Mouse (Mus musculus) midbrain, embryonic 13.5 days (tissue): ENCODE measurements around the gene Atg7. TPM values are rescaled to one million over a fixed set of nuclear protein-coding genes. Genes with fewer than 3 reads are reported as not detected.

Source experiments
- ATAC-seq: fragments of 200-750 bp; cut with Nextera tagmentation; 2 replicates; pipeline ENCODE4 v1.8.0; 2017; ENCODE audit warnings: mild to moderate bottlenecking, moderate TSS enrichment, moderate library complexity
- H3K27ac ChIP-seq: fragments of 300-500 bp; sonication (generic); 2 replicates; pipeline ENCODE4 v1.5.1; 2015; ENCODE audit warnings: inconsistent platforms, mild to moderate bottlenecking, moderate library complexity
- H3K27me3 ChIP-seq: fragments of 300-500 bp; sonication (generic); 2 replicates; pipeline ENCODE4 v1.6.1; 2015; ENCODE audit warnings: mild to moderate bottlenecking, inconsistent platforms
- H3K36me3 ChIP-seq: fragments of 300-500 bp; sonication (generic); 2 replicates; pipeline ENCODE4 v1.6.1; 2015; ENCODE audit warnings: mild to moderate bottlenecking, inconsistent platforms
- H3K4me1 ChIP-seq: fragments of 300-500 bp; sonication (generic); replicated peaks from 2 replicates; pipeline ENCODE4 v1.6.1; 2015; ENCODE audit warnings: inconsistent platforms
- H3K4me2 ChIP-seq: fragments of 300-500 bp; sonication (generic); replicated peaks from 2 replicates; pipeline ENCODE4 v1.6.1; 2015; ENCODE audit warnings: moderate library complexity, mild to moderate bottlenecking, inconsistent platforms
- H3K4me3 ChIP-seq: fragments of 300-500 bp; sonication (generic); replicated peaks from 2 replicates; pipeline ENCODE4 v1.5.1; 2015; ENCODE audit warnings: mild to moderate bottlenecking, inconsistent platforms
- H3K9ac ChIP-seq: fragments of 300-500 bp; sonication (generic); replicated peaks from 2 replicates; pipeline ENCODE4 v1.6.1; 2015; ENCODE audit warnings: mild to moderate bottlenecking, inconsistent platforms
- H3K9me3 ChIP-seq: fragments of 300-500 bp; sonication (generic); 2 replicates; pipeline ENCODE4 v1.6.1; 2016; ENCODE audit warnings: mild to moderate bottlenecking, inconsistent platforms
- WGBS: fragments of 180-500 bp; shearing (Covaris S2); methylation state at CpG from one replicate; pipeline ENCODE4 v1.1.7; 2015; 5-methylcytosine and 5-hydroxymethylcytosine counted together
- polyA plus RNA-seq: library from polyadenylated mRNA; unstranded; fragments of >200 nt; fragmentation: Nextera tagmentation; extraction: Ambion mirVana; gene quantifications from 2 replicates; pipeline ENCODE4 v1.2.1, GENCODE M21; 2015

Atg7 gene
- polyA plus RNA-seq, 1 experiment from 2014 or later = 19.1 TPM

- no peak for ATAC-seq
- Histone ChIP-seq H3K4me1 (no peaks in the 10 kb centered on the region), H3K36me3 (no peaks in the 10 kb centered on the region), H3K27ac (no peak overlapping the region), H3K27me3 (no peaks in the 10 kb centered on the region), H3K4me2 (no peak overlapping the region), H3K9ac (no peak overlapping the region), H3K9me3 (no peaks in the 10 kb centered on the region), H3K4me3 (no peak overlapping the region)
- WGBS = 77% methylated on average over 4 of the region's 4 CpGs
These were observed 16.5 kb downstream of the Atg7 start for GRCm38 (mm10) chr6:114659278-114659991.

GRCm38 (mm10) chr6:114659992-114660800 lies 17.3 kb downstream of the Atg7 start:
- no peak overlapping the region for H3K9ac ChIP-seq
- H3K4me2 ChIP-seq = no peak overlapping the region
- WGBS = 69% methylated on average over 5 of the region's 5 CpGs
- no peaks in the 10 kb centered on the region for H3K9me3 ChIP-seq
- H3K36me3 ChIP-seq = no peaks in the 10 kb centered on the region
- H3K4me1 ChIP-seq = no peaks in the 10 kb centered on the region
- no peak overlapping the region for H3K27ac ChIP-seq
- no peak for ATAC-seq
- no peak overlapping the region for H3K4me3 ChIP-seq
- H3K27me3 ChIP-seq = no peaks in the 10 kb centered on the region

GRCm38 (mm10) chr6:114663707-114664106 lies 20.8 kb downstream of the Atg7 start:
- no peak for ATAC-seq
- no peak overlapping the region for H3K9ac ChIP-seq
- no peaks in the 10 kb centered on the region for H3K27me3 ChIP-seq
- WGBS = 94% methylated on average over 2 of the region's 2 CpGs
- H3K4me3 ChIP-seq = no peak overlapping the region
- no peak overlapping the region for H3K27ac ChIP-seq
- H3K4me2 ChIP-seq = no peak overlapping the region
- no peaks in the 10 kb centered on the region for H3K36me3 ChIP-seq
- no peaks in the 10 kb centered on the region for H3K9me3 ChIP-seq
- no peaks in the 10 kb centered on the region for H3K4me1 ChIP-seq

- ATAC-seq = no peak
- 82% methylated on average over 2 of the region's 2 CpGs for WGBS
- no peak overlapping the region for H3K4me2 ChIP-seq
- no peaks in the 10 kb centered on the region for H3K9me3 ChIP-seq
- no peaks in the 10 kb centered on the region for H3K27me3 ChIP-seq
- no peaks in the 10 kb centered on the region for H3K4me1 ChIP-seq
- H3K4me3 ChIP-seq = no peak overlapping the region
- H3K27ac ChIP-seq = no peak overlapping the region
- no peak overlapping the region for H3K9ac ChIP-seq
- no peaks in the 10 kb centered on the region for H3K36me3 ChIP-seq
These were observed 21.8 kb downstream of the Atg7 start for GRCm38 (mm10) chr6:114664716-114665115.

- no peak overlapping the region for H3K4me2 ChIP-seq
- H3K36me3 ChIP-seq = no peaks in the 10 kb centered on the region
- no peaks in the 10 kb centered on the region for H3K9me3 ChIP-seq
- no peaks in the 10 kb centered on the region for H3K27me3 ChIP-seq
- H3K9ac ChIP-seq = no peak overlapping the region
- no peaks in the 10 kb centered on the region for H3K4me1 ChIP-seq
- 95% methylated on average over 6 of the region's 6 CpGs for WGBS
- no peak overlapping the region for H3K4me3 ChIP-seq
- H3K27ac ChIP-seq = no peak overlapping the region
- ATAC-seq = no peak
These were observed 24.6 kb downstream of the Atg7 start for GRCm38 (mm10) chr6:114667518-114667917.

GRCm38 (mm10) chr6:114674771-114675170 lies 31.9 kb downstream of the Atg7 start:
- Histone ChIP-seq H3K9me3 (peaks cover 4% of the 10 kb centered on the region; the same call in 1 of the 2 replicates), H3K9ac (no peak overlapping the region), H3K27ac (no peak overlapping the region), H3K36me3 (peaks cover 25% of the 10 kb centered on the region), H3K27me3 (0 out of 2 replicates have a peak, but pooled peaks cover 6% of the 10 kb centered on the region), H3K4me1 (no peaks in the 10 kb centered on the region), H3K4me2 (no peak overlapping the region), H3K4me3 (no peak overlapping the region)
- ATAC-seq = no peak

- Histone ChIP-seq H3K27ac (no peak overlapping the region), H3K27me3 (peaks cover 13% of the 10 kb centered on the region; the same call in 1 of the 2 replicates), H3K9me3 (peaks cover 4% of the 10 kb centered on the region; the same call in 1 of the 2 replicates), H3K36me3 (peaks cover 37% of the 10 kb centered on the region), H3K4me1 (no peaks in the 10 kb centered on the region), H3K9ac (no peak overlapping the region), H3K4me3 (no peak overlapping the region), H3K4me2 (no peak overlapping the region)
- no peak for ATAC-seq
- WGBS = 74% methylated on average over 5 of the region's 5 CpGs
These were observed 33.2 kb downstream of the Atg7 start for GRCm38 (mm10) chr6:114676091-114676490.

- Histone ChIP-seq H3K4me2 (no peak overlapping the region), H3K36me3 (peaks cover 23% of the 10 kb centered on the region), H3K4me1 (peaks cover 11% of the 10 kb centered on the region), H3K27me3 (peaks cover 15% of the 10 kb centered on the region; the same call in 1 of the 2 replicates), H3K9ac (0 out of 2 replicates have a peak overlapping the region, but pooled peaks have one; percentile 17), H3K9me3 (no peaks in the 10 kb centered on the region), H3K4me3 (no peak overlapping the region), H3K27ac (no peak overlapping the region)
- ATAC-seq = no peak
- WGBS = 12% methylated on average over 9 of the region's 9 CpGs
These were observed 39.3 kb downstream of the Atg7 start for GRCm38 (mm10) chr6:114682092-114682711.

GRCm38 (mm10) chr6:114683741-114684140 lies 40.8 kb downstream of the Atg7 start:
- no peak for ATAC-seq
- no peak overlapping the region for H3K9ac ChIP-seq
- H3K9me3 ChIP-seq = no peaks in the 10 kb centered on the region
- peaks cover 15% of the 10 kb centered on the region; the same call in 1 of the 2 replicates for H3K27me3 ChIP-seq
- H3K36me3 ChIP-seq = peaks cover 21% of the 10 kb centered on the region
- no peak overlapping the region for H3K27ac ChIP-seq
- peaks cover 11% of the 10 kb centered on the region for H3K4me1 ChIP-seq
- 79% methylated on average over 1 of the region's 1 CpGs for WGBS
- H3K4me3 ChIP-seq = no peak overlapping the region
- H3K4me2 ChIP-seq = no peak overlapping the region

GRCm38 (mm10) chr6:114684407-114684806 lies 41.5 kb downstream of the Atg7 start:
- H3K9ac ChIP-seq = no peak overlapping the region
- no peaks in the 10 kb centered on the region for H3K9me3 ChIP-seq
- H3K27ac ChIP-seq = no peak overlapping the region
- H3K4me2 ChIP-seq = no peak overlapping the region
- peaks cover 11% of the 10 kb centered on the region for H3K4me1 ChIP-seq
- WGBS = 58% methylated on average over 3 of the region's 3 CpGs
- ATAC-seq = no peak
- H3K36me3 ChIP-seq = peaks cover 18% of the 10 kb centered on the region; the same call in 1 of the 2 replicates
- peaks cover 9% of the 10 kb centered on the region; the same call in 1 of the 2 replicates for H3K27me3 ChIP-seq
- H3K4me3 ChIP-seq = no peak overlapping the region

- Histone ChIP-seq H3K4me2 (no peak overlapping the region), H3K9me3 (no peaks in the 10 kb centered on the region), H3K27ac (no peak overlapping the region), H3K27me3 (peaks cover 7% of the 10 kb centered on the region; the same call in 1 of the 2 replicates), H3K4me1 (peaks cover 11% of the 10 kb centered on the region), H3K36me3 (peaks cover 13% of the 10 kb centered on the region; the same call in 1 of the 2 replicates), H3K4me3 (no peak overlapping the region), H3K9ac (no peak overlapping the region)
- ATAC-seq = no peak
- 84% methylated on average over 1 of the region's 1 CpGs for WGBS
These were observed 42.5 kb downstream of the Atg7 start for GRCm38 (mm10) chr6:114685412-114685811.

- WGBS = 87% methylated on average over 1 of the region's 1 CpGs
- no peak for ATAC-seq
- H3K4me1 ChIP-seq = peaks cover 9% of the 10 kb centered on the region
These were observed 44.1 kb downstream of the Atg7 start for GRCm38 (mm10) chr6:114687035-114687434.

More at GRCm38 (mm10) chr6:114687035-114687434, 44.1 kb downstream of the Atg7 start:
- Histone ChIP-seq H3K9me3 (no peaks in the 10 kb centered on the region), H3K27me3 (no peaks in the 10 kb centered on the region), H3K4me2 (no peak overlapping the region), H3K4me3 (no peak overlapping the region), H3K36me3 (peaks cover 5% of the 10 kb centered on the region; the same call in 1 of the 2 replicates), H3K9ac (no peak overlapping the region), H3K27ac (no peak overlapping the region)
